Mouse (Mus musculus) T-helper 17 cell (primary cell): ENCODE data around the gene Klhl2.

Experiments
- in situ Hi-C, 2 experiments: fragments of 300-600 bp; cut with MboI, MseI; formaldehyde crosslinking; loops; 1 replicate in 1 of 2; 2 replicates in 1 of 2; pipeline ENCODE4 v1.15.1; 2025; ENCODE audit warnings: high pct_unique_total_duplicates in 2 of 2

The Klhl2 gene

GRCm38 (mm10) chr8:64832581-64833135, 17.2 kb downstream of the Klhl2 start:
- in situ Hi-C loops = no loop called here

GRCm38 (mm10) chr8:64831656-64832055, 18.2 kb downstream of the Klhl2 start:
- in situ Hi-C loops = no loop called here

GRCm38 (mm10) chr8:64829921-64830320, 19.9 kb downstream of the Klhl2 start:
- in situ Hi-C loops = no loop called here

- in situ Hi-C loops = no loop called here
Measured at GRCm38 (mm10) chr8:64829391-64829790, 20.4 kb downstream of the Klhl2 start.

GRCm38 (mm10) chr8:64828466-64828865, 21.4 kb downstream of the Klhl2 start:
- in situ Hi-C loops = no loop called here

GRCm38 (mm10) chr8:64827356-64827755, 22.5 kb downstream of the Klhl2 start:
- in situ Hi-C loops = no loop called here

- in situ Hi-C loops = no loop called here
Measured at GRCm38 (mm10) chr8:64826461-64826860, 23.4 kb downstream of the Klhl2 start.

GRCm38 (mm10) chr8:64823905-64824304, 25.9 kb downstream of the Klhl2 start:
- in situ Hi-C loops = no loop called here

GRCm38 (mm10) chr8:64820940-64821339, 28.9 kb downstream of the Klhl2 start:
- in situ Hi-C loops = no loop called here

GRCm38 (mm10) chr8:64811790-64812189, 38.0 kb downstream of the Klhl2 start:
- in situ Hi-C loops = no loop called here

- in situ Hi-C loops = no loop called here
Measured at GRCm38 (mm10) chr8:64811083-64811482, 38.7 kb downstream of the Klhl2 start.

GRCm38 (mm10) chr8:64806558-64806957, 43.3 kb downstream of the Klhl2 start:
- in situ Hi-C loops = loop anchor here in 1 of 2 experiments (5.0 kb wide), 1 partner anchor 41 kb away; no protein-coding TSS in a partner anchor

- in situ Hi-C loops = loop anchor here in 1 of 2 experiments (5.0 kb wide), 1 partner anchor 42 kb away; no protein-coding TSS in a partner anchor
Measured at GRCm38 (mm10) chr8:64804971-64805370, 44.8 kb downstream of the Klhl2 start.

- in situ Hi-C loops = no loop called here
Measured at GRCm38 (mm10) chr8:64799306-64799705, 50.5 kb downstream of the Klhl2 start.

GRCm38 (mm10) chr8:64798503-64798902, 51.3 kb downstream of the Klhl2 start:
- in situ Hi-C loops = no loop called here

- in situ Hi-C loops = no loop called here
Measured at GRCm38 (mm10) chr8:64797751-64798150, 52.1 kb downstream of the Klhl2 start.

- in situ Hi-C loops = no loop called here
Measured at GRCm38 (mm10) chr8:64791250-64791881, 58.5 kb downstream of the Klhl2 start.

- in situ Hi-C loops = no loop called here
Measured at GRCm38 (mm10) chr8:64790418-64790817, 59.4 kb downstream of the Klhl2 start.

GRCm38 (mm10) chr8:64788715-64789114, 61.1 kb downstream of the Klhl2 start:
- in situ Hi-C loops = no loop called here

GRCm38 (mm10) chr8:64786801-64787200, 63.0 kb downstream of the Klhl2 start:
- in situ Hi-C loops = no loop called here

GRCm38 (mm10) chr8:64784235-64784634, 65.6 kb downstream of the Klhl2 start:
- in situ Hi-C loops = no loop called here

GRCm38 (mm10) chr8:64781947-64782346, 67.9 kb downstream of the Klhl2 start:
- in situ Hi-C loops = no loop called here

GRCm38 (mm10) chr8:64777925-64778324, 71.9 kb downstream of the Klhl2 start:
- in situ Hi-C loops = no loop called here
